Mouse (Mus musculus) G1E (cell line): ENCODE measurements around the gene Kctd12.

Experiments
- CTCF ChIP-seq: IDR thresholded peaks from 2 replicates; pipeline ENCODE4 v1.5.1; 2012; ENCODE audit warnings: low read depth, low read length, inconsistent platforms, mixed read lengths
- GATA1 ChIP-seq: IDR thresholded peaks from 2 replicates; pipeline ENCODE4 v1.6.1; 2012; ENCODE audit warnings: borderline replicate concordance, low read length, inconsistent platforms, mixed read lengths
- POLR2AphosphoS5 ChIP-seq: IDR thresholded peaks from 2 replicates; pipeline ENCODE4 v1.6.1; 2012; ENCODE audit warnings: low read depth, low read length, inconsistent platforms; ENCODE audit not compliant: insufficient replicate concordance

- TF ChIP-seq GATA1 (no peak), CTCF (no peak), POLR2AphosphoS5 (no peak)
Measured at GRCm38 (mm10) chr14:103029203-103029602, 46.8 kb upstream of the Kctd12 start.
